Mouse (Mus musculus): ENCODE measurements around the gene Smo. TPM values are rescaled to one million over a fixed set of nuclear protein-coding genes. Genes with fewer than 3 reads are reported as not detected.
"Not testable (repeated sequence)": the region's sequence is repeated elsewhere in the genome, so short reads cannot be mapped to it uniquely, and the experiment has no call there.

Gene Smo
- polyA plus RNA-seq, 1 experiment from 2014 or later = 10.4 TPM

DNA sequence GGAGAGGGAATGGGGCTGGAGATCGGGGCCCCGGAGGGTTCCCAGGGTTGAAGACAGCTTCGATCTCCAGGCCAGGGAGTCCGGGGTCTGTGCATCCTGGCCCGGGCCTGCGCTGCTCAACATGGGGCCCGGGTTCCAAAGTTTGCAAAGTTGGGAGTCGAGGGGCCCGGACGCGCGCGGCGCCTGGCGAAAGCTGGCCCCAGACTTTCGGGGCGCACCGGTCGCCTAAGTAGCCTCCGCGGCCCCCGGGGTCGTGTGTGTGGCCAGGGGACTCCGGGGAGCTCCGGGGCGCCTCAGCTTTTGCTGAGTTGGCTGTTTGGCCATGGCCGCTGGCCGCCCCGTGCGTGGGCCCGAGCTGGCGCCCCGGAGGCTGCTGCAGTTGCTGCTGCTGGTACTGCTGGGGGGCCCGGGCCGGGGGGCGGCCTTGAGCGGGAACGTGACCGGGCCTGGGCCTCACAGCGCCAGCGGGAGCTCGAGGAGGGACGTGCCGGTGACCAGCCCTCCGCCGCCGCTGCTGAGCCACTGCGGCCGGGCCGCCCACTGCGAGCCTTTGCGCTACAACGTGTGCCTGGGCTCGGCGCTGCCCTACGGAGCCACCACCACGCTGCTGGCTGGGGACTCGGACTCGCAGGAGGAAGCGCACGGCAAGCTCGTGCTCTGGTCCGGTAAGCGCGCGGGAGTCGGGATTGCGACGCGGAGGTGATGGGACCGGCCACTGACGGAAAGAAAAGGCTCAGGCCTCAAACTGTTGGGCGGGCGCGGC, 567 bp downstream of the Smo start:
- Histone ChIP-seq H3K9ac (peak overlapping the region; percentile 82), H3K4me2 (peak overlapping the region; percentile 92), H3K9me3 (replicated peaks) (no peaks in the 10 kb centered on the region), H3K4me1 (peaks cover 26% of the 10 kb centered on the region), H3K36me3 (peaks cover 9% of the 10 kb centered on the region; the same call in 1 of the 2 replicates), H3K4me3 (peak overlapping the region; percentile 69), H3K27ac (peak overlapping the region; percentile 80), H3K27me3 (replicated peaks) (peaks cover 75% of the 10 kb centered on the region)
- WGBS (ENCODE audit: insufficient replicate concordance) = under 1% methylated on average over 75 of the region's 75 CpGs
- peak; percentile 70 for ATAC-seq

DNA sequence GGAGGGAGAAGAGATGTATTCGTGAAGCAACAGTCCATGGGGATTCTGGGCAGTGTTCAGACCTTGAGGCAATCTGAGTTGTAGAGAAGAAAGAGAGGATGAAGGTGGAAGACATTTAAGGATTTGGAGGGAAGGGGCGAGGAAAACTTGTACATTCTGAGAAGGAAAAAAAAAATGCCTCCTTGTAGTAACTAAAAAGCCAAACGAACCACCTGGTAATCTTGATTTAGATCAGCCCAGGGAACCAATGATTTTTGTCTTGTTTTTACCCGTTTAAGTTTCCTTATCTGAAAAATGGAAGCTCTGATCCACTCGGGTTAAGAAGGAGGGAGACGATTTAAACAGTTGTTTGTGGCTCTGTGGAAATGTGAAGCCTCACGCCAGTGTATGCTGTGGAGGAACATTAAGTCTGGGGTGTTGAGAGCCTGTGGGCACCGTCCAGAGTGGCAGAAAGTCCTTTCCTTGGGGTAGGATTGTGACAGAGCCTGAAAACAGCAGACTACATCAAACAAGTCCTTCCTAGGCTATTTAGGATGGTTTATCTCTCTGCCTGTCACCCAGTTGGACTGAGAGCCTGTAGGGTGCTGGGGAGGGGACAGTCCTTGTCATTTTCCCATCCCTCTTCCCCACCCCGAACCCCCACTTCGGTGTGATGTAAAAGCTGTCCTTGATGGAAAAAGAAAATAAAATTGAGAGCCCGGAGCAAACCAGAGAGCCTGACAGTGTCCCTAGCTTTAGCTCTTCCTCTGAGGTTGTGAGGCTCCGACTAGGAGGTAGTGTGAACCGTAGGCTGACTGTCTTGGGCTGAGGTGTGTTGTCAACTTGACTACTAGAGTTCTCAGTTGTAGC, 1.5 kb downstream of the Smo start:
- H3K9ac ChIP-seq = peak overlapping the region; percentile 82
- no peak overlapping the region for H3K27ac ChIP-seq
- H3K4me3 ChIP-seq = peak overlapping the region; percentile 69
- peaks cover 26% of the 10 kb centered on the region for H3K4me1 ChIP-seq
- H3K4me2 ChIP-seq = peak overlapping the region; percentile 92
- WGBS (ENCODE audit: insufficient replicate concordance) = 17% methylated on average over 13 of the region's 13 CpGs
- no peak for ATAC-seq
- peaks cover 9% of the 10 kb centered on the region; the same call in 1 of the 2 replicates for H3K36me3 ChIP-seq
- H3K27me3 ChIP-seq (replicated peaks) = peaks cover 73% of the 10 kb centered on the region
- H3K9me3 ChIP-seq (replicated peaks) = no peaks in the 10 kb centered on the region

DNA sequence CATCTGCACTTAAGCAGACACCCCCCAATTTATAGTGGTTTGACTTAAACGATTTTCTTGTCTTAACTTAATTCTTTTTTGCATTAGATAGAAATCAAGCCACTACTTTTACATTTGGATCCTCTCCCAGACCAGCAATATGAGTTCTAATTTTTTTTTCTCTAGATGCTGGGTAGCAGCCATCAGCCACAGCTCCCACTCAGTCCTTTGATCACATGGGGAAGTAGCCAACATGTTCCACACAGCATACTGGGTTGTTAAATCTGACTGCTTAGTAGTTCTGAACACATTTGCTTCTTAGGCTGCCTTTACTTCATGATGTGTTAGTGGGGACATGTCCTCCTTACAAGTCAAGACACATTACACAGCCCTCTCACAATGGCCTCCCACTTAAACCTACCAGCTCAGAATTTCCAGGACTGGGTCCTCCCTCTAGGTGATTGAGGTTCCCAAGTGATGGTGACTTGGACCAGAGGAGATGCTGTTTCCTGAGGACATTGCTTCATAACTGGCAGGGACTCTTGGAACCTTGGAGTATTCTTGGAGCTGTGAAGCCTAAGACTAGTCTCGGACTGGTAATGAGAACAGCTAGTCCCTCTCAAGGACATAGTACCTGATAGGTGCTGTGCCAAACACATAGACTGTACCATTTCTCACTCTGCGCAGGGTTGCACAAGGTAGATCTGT, 16.3 kb downstream of the Smo start:
- H3K4me3 ChIP-seq = no peak overlapping the region
- H3K36me3 ChIP-seq = peaks cover 17% of the 10 kb centered on the region
- H3K9me3 ChIP-seq (replicated peaks) = peaks cover 15% of the 10 kb centered on the region
- WGBS (ENCODE audit: insufficient replicate concordance) = 74% methylated on average over 3 of the region's 3 CpGs
- H3K9ac ChIP-seq = no peak overlapping the region
- H3K27me3 ChIP-seq (replicated peaks) = no peaks in the 10 kb centered on the region
- H3K4me2 ChIP-seq = no peak overlapping the region
- no peak for ATAC-seq
- H3K27ac ChIP-seq = no peak overlapping the region
- no peaks in the 10 kb centered on the region for H3K4me1 ChIP-seq

DNA sequence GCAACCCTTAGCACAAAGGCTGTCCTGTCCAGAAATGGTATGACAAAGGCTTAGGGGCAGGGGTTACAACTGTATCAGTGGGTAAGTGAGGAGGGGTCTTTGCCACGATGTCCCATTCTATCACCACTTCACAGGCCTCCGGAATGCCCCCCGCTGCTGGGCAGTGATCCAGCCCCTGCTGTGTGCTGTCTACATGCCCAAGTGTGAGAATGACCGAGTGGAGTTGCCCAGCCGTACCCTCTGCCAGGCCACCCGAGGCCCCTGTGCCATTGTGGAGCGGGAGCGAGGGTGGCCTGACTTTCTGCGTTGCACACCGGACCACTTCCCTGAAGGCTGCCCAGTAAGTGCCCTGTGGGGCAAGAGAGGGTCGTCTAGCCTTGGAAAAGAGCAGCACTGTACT, 18.0 kb downstream of the Smo start:
- Histone ChIP-seq H3K27me3 (replicated peaks) (no peaks in the 10 kb centered on the region), H3K9ac (no peak overlapping the region), H3K4me3 (no peak overlapping the region), H3K4me1 (no peaks in the 10 kb centered on the region), H3K27ac (no peak overlapping the region), H3K4me2 (no peak overlapping the region), H3K9me3 (replicated peaks) (peaks cover 5% of the 10 kb centered on the region), H3K36me3 (peaks cover 29% of the 10 kb centered on the region)
- WGBS (ENCODE audit: insufficient replicate concordance) = 78% methylated on average over 11 of the region's 11 CpGs
- ATAC-seq = no peak

DNA sequence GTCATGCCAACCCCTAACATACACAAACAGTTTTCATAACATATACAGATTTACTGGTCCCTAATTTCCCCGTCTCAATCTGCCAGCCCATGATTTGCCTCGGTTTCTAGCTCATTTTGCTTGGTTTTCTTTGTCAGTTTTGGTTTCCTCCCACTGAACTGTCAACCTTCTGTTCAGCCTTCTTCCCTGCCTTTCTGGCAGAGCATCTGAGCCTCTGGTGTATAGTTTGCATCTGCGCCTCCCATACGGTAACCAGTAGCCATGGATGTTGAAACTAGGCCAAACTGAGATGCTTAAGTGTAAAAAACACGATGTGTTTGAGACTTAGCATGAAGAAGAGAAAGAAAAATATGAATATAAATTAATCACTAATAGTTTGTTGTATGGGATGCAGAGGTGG, 20.7 kb downstream of the Smo start:
- no peaks in the 10 kb centered on the region for H3K27me3 ChIP-seq (replicated peaks)
- no peak overlapping the region for H3K9ac ChIP-seq
- 79% methylated on average over 5 of the region's 5 CpGs for WGBS (ENCODE audit: insufficient replicate concordance)
- ATAC-seq = no peak
- H3K9me3 ChIP-seq (replicated peaks) = no peaks in the 10 kb centered on the region
- H3K27ac ChIP-seq = no peak overlapping the region
- H3K36me3 ChIP-seq = peaks cover 42% of the 10 kb centered on the region
- no peak overlapping the region for H3K4me2 ChIP-seq
- H3K4me3 ChIP-seq = no peak overlapping the region
- no peaks in the 10 kb centered on the region for H3K4me1 ChIP-seq

DNA sequence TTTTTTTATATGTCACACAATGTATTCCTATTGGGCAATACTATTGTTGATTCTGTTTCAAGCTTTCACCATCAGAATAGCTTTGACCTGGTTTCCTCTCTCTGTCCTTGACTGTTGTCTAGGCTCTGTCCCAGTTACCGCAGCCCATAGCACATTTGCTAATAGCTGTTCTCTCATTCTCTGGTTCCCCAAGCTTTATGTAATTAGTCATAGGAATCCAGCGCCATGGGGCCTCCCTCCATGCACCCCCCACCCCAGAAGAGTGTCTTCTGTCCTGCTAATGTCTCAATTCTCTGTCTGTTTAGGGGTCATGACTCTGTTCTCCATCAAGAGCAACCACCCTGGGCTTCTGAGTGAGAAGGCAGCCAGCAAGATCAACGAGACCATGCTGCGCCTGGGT, 21.2 kb downstream of the Smo start:
- H3K36me3 ChIP-seq = peaks cover 42% of the 10 kb centered on the region
- no peak overlapping the region for H3K4me2 ChIP-seq
- ATAC-seq = no peak
- no peaks in the 10 kb centered on the region for H3K9me3 ChIP-seq (replicated peaks)
- no peaks in the 10 kb centered on the region for H3K4me1 ChIP-seq
- 83% methylated on average over 4 of the region's 4 CpGs for WGBS (ENCODE audit: insufficient replicate concordance)
- H3K27me3 ChIP-seq (replicated peaks) = no peaks in the 10 kb centered on the region
- no peak overlapping the region for H3K9ac ChIP-seq
- no peak overlapping the region for H3K27ac ChIP-seq
- H3K4me3 ChIP-seq = no peak overlapping the region

DNA sequence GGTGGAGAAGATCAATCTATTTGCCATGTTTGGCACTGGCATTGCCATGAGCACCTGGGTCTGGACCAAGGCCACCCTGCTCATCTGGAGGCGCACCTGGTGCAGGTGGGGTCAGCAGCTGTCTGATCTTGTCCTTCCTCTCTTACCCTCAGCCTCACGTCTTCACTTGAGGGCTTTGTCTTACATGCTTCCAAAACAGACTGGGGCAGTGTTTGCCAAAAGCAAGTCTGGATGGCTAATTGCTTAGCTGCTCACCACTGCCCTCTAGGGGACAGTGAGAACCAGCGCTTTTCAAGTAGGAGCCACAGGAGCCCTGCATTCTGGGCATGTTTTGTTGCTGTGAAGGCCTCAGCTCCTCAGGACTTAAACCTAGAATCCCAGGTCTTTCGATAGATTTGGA, 23.1 kb downstream of the Smo start:
- Histone ChIP-seq H3K9ac (no peak overlapping the region), H3K36me3 (peaks cover 41% of the 10 kb centered on the region), H3K4me3 (no peak overlapping the region), H3K4me2 (no peak overlapping the region), H3K27ac (no peak overlapping the region), H3K9me3 (replicated peaks) (no peaks in the 10 kb centered on the region), H3K4me1 (no peaks in the 10 kb centered on the region), H3K27me3 (replicated peaks) (no peaks in the 10 kb centered on the region)
- ATAC-seq = no peak
- 34% methylated on average over 4 of the region's 4 CpGs for WGBS (ENCODE audit: insufficient replicate concordance)

DNA sequence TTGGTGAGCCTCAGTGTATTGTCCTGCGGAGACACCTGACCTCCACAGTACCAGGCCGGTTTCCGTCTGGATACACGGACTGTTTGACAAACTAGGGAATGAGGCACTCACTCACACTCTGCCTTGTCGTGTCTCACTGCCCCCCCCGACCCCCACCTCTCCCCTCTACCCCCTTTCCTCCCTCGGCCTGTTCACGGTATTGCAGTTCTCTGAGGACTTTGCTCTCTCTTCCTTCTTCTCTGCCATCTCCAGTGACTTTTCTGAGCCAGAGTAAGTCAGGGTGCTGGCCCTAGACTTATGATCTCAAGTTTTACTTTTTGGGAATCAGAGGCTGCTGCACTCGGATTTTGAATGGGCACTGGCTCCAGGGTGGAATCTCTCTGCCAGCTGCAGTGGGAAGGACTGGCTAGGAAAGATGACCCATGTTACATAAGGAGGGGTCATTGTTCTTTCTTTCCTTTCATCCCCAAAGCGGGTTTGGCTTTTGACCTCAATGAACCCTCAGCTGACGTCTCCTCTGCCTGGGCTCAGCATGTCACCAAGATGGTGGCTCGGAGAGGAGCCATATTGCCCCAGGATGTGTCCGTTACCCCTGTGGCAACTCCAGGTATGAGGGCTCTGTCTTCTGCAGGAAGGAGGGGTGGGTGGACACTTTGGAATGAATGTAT, 23.8 kb downstream of the Smo start:
- H3K27ac ChIP-seq = no peak overlapping the region
- no peak overlapping the region for H3K4me3 ChIP-seq
- no peaks in the 10 kb centered on the region for H3K9me3 ChIP-seq (replicated peaks)
- no peak overlapping the region for H3K9ac ChIP-seq
- no peak; the same call in 1 of the 2 replicates for ATAC-seq
- H3K27me3 ChIP-seq (replicated peaks) = no peaks in the 10 kb centered on the region
- H3K4me1 ChIP-seq = no peaks in the 10 kb centered on the region
- H3K36me3 ChIP-seq = peaks cover 38% of the 10 kb centered on the region
- WGBS (ENCODE audit: insufficient replicate concordance) = 71% methylated on average over 13 of the region's 13 CpGs
- H3K4me2 ChIP-seq = no peak overlapping the region

DNA sequence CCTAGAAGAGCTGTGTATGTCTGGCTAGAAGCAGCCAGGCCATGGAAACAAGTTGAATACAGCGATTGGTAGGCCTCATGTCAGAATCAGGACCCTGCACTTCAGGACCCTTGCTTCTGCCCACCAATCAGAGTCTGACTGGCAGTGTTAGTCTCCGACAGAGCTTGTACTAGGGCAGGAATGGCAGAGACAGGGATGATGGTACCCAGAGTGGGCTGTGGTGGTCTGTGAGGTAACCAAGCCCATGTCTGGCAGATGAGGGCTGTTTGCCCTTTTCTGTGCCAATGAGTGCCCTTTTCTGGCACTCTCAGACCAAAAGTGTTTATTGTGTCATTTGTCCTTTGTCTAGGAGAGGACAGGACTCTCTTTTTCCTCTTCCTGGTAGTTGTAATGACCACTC, 25.1 kb downstream of the Smo start:
- peaks cover 30% of the 10 kb centered on the region for H3K36me3 ChIP-seq
- not testable (repeated sequence) for H3K4me3 ChIP-seq; H3K27ac ChIP-seq; ATAC-seq; H3K9me3 ChIP-seq (replicated peaks); H3K9ac ChIP-seq; H3K27me3 ChIP-seq (replicated peaks); H3K4me2 ChIP-seq; H3K4me1 ChIP-seq
- 82% methylated on average over 2 of the region's 2 CpGs for WGBS (ENCODE audit: insufficient replicate concordance)

DNA sequence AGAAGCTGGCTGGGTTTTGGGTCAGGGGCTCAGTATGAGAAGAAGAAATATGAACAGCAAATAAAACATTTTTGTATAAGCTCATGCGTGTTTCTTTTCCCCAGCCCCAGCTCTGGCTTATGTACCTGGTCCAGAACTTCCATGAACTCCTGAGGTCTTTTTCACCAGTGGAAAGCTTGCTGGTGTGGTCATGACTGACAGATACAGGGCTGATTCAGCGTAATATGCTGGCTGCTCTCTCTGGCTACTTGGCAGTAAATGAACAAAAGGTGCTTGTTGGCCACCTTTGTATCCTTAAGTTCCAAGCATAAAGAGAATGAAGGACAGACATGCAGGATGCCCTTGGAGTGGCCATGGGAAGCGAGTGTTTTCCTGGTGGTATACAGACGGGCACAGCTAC, 26.0 kb downstream of the Smo start:
- Histone ChIP-seq H3K4me3 (no peak overlapping the region), H3K9me3 (replicated peaks) (no peaks in the 10 kb centered on the region), H3K27me3 (replicated peaks) (no peaks in the 10 kb centered on the region), H3K36me3 (peaks cover 27% of the 10 kb centered on the region), H3K27ac (no peak overlapping the region), H3K4me2 (no peak overlapping the region), H3K4me1 (no peaks in the 10 kb centered on the region), H3K9ac (no peak overlapping the region)
- ATAC-seq = no peak
- WGBS (ENCODE audit: insufficient replicate concordance) = 68% methylated on average over 4 of the region's 4 CpGs

DNA sequence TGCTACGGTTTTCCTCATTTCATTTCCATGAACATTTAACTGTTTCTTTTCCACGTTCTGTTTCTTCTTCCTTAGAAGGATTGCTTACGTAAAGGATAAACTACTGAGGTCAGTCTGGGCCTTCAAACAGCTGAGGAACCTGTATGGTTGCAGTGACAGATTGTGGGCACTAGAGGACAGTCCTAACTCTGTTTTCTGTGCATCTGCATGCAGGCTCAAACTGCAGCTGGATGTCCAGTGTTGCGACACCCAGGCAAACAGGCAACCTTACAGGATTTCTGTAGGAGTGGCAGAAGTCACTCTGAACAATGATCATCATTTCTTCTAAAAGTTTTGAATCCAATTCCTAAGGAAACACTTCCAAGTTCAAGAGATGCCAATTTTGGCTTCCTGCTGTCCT, 27.2 kb downstream of the Smo start:
- no peaks in the 10 kb centered on the region for H3K27me3 ChIP-seq (replicated peaks)
- H3K36me3 ChIP-seq = peaks cover 16% of the 10 kb centered on the region
- no peak overlapping the region for H3K9ac ChIP-seq
- WGBS (ENCODE audit: insufficient replicate concordance) = 55% methylated on average over 4 of the region's 4 CpGs
- H3K4me2 ChIP-seq = no peak overlapping the region
- H3K4me1 ChIP-seq = no peaks in the 10 kb centered on the region
- no peak overlapping the region for H3K27ac ChIP-seq
- no peaks in the 10 kb centered on the region for H3K9me3 ChIP-seq (replicated peaks)
- ATAC-seq = no peak
- H3K4me3 ChIP-seq = no peak overlapping the region

Measured in liver, embryonic 12.5 days (tissue).